Comparison of ENCODE assay signal across 15 mouse cellular contexts in genomic region chr4:118033026-118033425, GRCm38 (mm10).
"Had no signal": no experiment of that assay in that cellular context is flagged by ENCODE, and none has a peak within 500 bp of the region (broad histone marks: within the 10 kb centered on the region; RNA-seq: fewer than 3 reads in every experiment).

No protein-coding gene starts in this region.

- ATAC-seq: hindbrain, embryonic 16.5 days; intestine, embryonic 15.5 days had no signal

- H3K36me3 ChIP-seq: intestine, embryonic 15.5 days; liver, embryonic 15.5 days had no signal

- H3K4me1 ChIP-seq: liver, embryonic 15.5 days had no signal

- H3K27ac ChIP-seq: intestine, embryonic 15.5 days; layer of hippocampus, adult 2 months; left cerebral cortex, adult 2 months; liver, embryonic 15.5 days; macrophage had no signal

- H3K27me3 ChIP-seq: intestine, embryonic 15.5 days; liver, embryonic 15.5 days had no signal

- H3K9ac ChIP-seq: intestine, embryonic 15.5 days; liver, embryonic 15.5 days had no signal

- H3K4me2 ChIP-seq: intestine, embryonic 15.5 days; liver, embryonic 11.5 days; liver, embryonic 15.5 days had no signal

- DNase-seq: kidney, postnatal 10 days; layer of hippocampus, postnatal 36 days; lung, adult 18-20 months; midbrain, embryonic 14.5 days; right cerebral cortex, adult 18-20 months; right cerebral cortex, postnatal 14 days; right cerebral cortex, postnatal 4 days; thymus, postnatal 25 days had no signal

- H3K4me3 ChIP-seq: intestine, embryonic 15.5 days; layer of hippocampus, adult 2 months; left cerebral cortex, adult 2 months; liver, embryonic 15.5 days had no signal

- H3K9me3 ChIP-seq: intestine, embryonic 15.5 days; liver, embryonic 15.5 days had no signal
